Mouse (Mus musculus) midbrain, embryonic 10.5 days (tissue): ENCODE data around the gene Smoc1. TPM values are rescaled to one million over a fixed set of nuclear protein-coding genes. Genes with fewer than 3 reads are reported as not detected.

Source experiments
- DNase-seq: peaks from one replicate; pipeline ENCODE4 v3.0.0-alpha.2; 2017; ENCODE audit warnings: low spot score
- H3K27ac ChIP-seq: fragments of 300-500 bp; sonication (generic); replicated peaks from 2 replicates; pipeline ENCODE4 v1.5.1; 2016; ENCODE audit warnings: mild to moderate bottlenecking
- H3K27me3 ChIP-seq: fragments of 300-500 bp; sonication (generic); 2 replicates; pipeline ENCODE4 v1.6.1; 2016; ENCODE audit warnings: low read depth, mild to moderate bottlenecking; ENCODE audit not compliant: poor library complexity, severe bottlenecking
- H3K36me3 ChIP-seq: fragments of 300-500 bp; sonication (generic); 2 replicates; pipeline ENCODE4 v1.6.1; 2016; ENCODE audit warnings: mild to moderate bottlenecking, moderate library complexity
- H3K4me1 ChIP-seq: fragments of 300-500 bp; sonication (generic); 2 replicates; pipeline ENCODE4 v1.6.1; 2016
- H3K4me3 ChIP-seq: fragments of 300-500 bp; sonication (generic); 2 replicates; pipeline ENCODE4 v1.5.1; 2016; ENCODE audit warnings: mild to moderate bottlenecking, moderate library complexity
- H3K9me3 ChIP-seq: fragments of 300-500 bp; sonication (generic); replicated peaks from 2 replicates; pipeline ENCODE4 v1.6.1; 2016; ENCODE audit warnings: mild to moderate bottlenecking
- WGBS: fragments of 180-500 bp; shearing (Covaris S2); methylation state at CpG from one replicate; pipeline ENCODE4 v1.1.7; 2016; 5-methylcytosine and 5-hydroxymethylcytosine counted together
- microRNA-seq: library from miRNA; unstranded; fragments of <30 nt; microRNA quantifications from one replicate; pipeline ENCODE4, GENCODE M21; 2017
- polyA plus RNA-seq: library from polyadenylated mRNA; unstranded; fragments of >200 nt; fragmentation: Nextera tagmentation; extraction: Ambion mirVana; gene quantifications from 2 replicates; pipeline ENCODE4 v1.2.1, GENCODE M21; 2016

The Smoc1 gene
- polyA plus RNA-seq, 1 experiment from 2014 or later: 13.9 TPM

DNA sequence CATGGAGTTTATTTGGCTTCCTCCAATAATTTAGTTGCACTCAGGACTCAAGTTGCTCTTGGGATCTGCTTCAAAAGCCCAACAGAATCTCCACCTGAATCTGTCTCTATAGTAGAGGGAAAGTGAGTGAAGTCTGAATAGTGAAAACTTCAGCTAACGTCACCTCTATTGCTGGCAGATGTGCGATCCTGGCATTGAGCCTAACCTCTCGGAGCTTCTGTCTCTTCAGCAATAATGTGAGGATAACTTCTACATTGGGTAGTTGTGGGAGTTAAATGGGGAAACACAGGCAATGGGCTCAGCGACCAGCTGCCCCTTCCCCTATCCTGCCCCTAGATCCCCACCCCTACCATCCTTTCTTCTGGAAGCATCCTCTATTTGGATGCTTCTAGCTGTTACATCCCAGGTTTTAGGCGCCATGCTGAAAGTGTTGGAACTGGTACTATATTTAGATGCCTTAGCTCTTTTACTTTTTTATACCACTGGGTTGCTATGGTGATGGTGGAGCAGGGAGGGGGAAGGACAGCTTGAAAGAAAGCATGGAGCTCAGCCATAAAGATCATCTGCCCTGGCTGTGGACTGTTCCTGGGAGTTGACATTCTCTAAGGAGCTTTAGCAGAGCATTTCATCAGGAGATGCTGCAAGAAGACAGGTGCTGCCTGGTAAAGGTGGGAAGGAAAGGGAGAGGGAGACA, 201.3 kb downstream of the Smoc1 start:
- H3K4me3 ChIP-seq: no peak overlapping the region
- H3K4me1 ChIP-seq: peaks cover 11% of the 10 kb centered on the region; the same call in 1 of the 2 replicates
- WGBS: 85% methylated on average over 5 of the region's 5 CpGs
- DNase-seq: no peak
- H3K27me3 ChIP-seq: no peaks in the 10 kb centered on the region
- no peaks in the 10 kb centered on the region for H3K36me3 ChIP-seq
- H3K27ac ChIP-seq: no peak overlapping the region
- no peaks in the 10 kb centered on the region for H3K9me3 ChIP-seq

DNA sequence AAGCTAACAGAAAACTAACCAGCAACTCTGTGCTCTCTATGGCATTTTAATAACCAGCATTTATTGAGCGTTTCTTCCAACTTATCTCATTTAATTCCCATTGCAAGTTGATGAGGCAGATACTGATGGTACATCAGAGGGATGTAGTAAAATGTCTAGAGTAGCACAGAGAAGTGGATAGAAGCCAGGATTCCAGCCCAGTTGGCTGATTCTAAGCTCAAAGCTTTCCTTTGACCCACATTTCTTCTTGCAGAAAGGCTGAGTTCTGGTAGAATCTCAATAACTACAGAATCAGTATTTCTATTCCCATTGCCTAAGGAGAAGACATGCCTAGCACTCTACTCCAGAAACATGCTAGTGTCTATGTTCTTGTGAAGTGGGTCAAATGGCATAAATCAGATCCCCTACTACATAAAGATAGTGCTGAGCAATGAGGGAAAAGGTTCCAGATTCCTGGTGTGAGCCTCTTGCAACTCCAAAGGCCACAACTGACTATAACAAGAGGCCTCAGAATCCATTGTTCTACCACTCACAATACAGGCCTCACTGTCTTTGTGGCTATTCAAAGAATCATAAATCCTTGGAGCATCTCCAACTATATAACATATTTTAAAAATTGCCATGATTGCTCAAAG, 207.3 kb downstream of the Smoc1 start:
- no peaks in the 10 kb centered on the region for H3K36me3 ChIP-seq
- no peaks in the 10 kb centered on the region for H3K4me1 ChIP-seq
- no peak overlapping the region for H3K27ac ChIP-seq
- H3K4me3 ChIP-seq: no peak overlapping the region
- DNase-seq: no peak
- no peaks in the 10 kb centered on the region for H3K27me3 ChIP-seq
- no peaks in the 10 kb centered on the region for H3K9me3 ChIP-seq
- 89% methylated on average over 1 of the region's 1 CpGs for WGBS

DNA sequence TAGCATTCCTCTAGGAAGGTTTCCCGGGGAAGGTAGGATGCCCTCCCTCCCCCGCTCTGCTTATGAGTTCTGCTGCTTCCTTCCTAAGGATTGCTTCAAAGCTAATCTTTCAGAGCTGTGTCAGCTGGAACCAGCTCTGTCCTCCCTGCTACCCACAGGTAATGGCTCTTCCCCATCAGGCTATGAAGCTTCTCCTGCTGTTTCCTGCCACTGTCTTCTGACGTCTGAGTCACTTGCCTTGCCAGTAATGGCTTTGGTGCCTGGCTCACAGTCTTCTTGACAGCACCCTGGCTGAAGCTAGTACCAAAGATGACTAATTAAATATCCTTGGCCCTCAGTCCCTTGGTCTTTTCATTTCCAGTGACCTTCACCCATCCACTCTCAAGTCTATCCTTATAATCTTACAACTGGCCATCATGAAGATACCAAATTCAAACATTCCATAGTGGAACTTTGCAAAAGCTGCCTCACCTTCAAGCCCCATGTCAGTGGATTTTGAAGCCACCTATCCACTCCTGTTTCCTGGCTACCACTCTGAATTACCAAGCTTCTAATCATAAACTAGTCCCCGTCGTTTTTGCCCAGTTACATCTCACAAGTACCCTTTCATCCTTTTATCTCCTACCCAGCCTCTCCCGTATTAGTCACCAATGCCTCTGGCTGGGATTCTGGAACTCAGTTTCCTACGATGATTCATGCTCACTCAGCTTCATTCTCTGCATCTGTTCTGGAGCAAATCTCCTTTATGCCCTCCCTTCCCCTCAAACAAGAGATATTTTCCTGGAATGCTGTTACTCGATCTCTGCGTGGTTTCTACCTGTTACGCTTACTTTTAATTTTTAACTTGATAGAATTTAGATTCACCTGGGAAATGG, 209.1 kb downstream of the Smoc1 start:
- Histone ChIP-seq H3K4me1 (no peaks in the 10 kb centered on the region), H3K27ac (no peak overlapping the region), H3K36me3 (no peaks in the 10 kb centered on the region), H3K4me3 (no peak overlapping the region), H3K27me3 (no peaks in the 10 kb centered on the region), H3K9me3 (no peaks in the 10 kb centered on the region)
- no peak for DNase-seq
- WGBS: 90% methylated on average over 10 of the region's 10 CpGs

Small RNA genes within 50 kb of the gene (microRNA-seq; reads per million reads assigned to microRNA genes)
- gene Mir3067: 20.0 reads per million, percentile 30 among the genes with 10 or more reads in this experiment

Other genes starting within 250 kb of the Smoc1 start
- 13.9 and 16.6 TPM in 2 replicates for gene Susd6, start 236.3 kb upstream of the Smoc1 start, polyA plus RNA-seq
- 505 and 561 TPM in 2 replicates for gene Srsf5, start 81.3 kb upstream of the Smoc1 start, polyA plus RNA-seq
- gene Slc10a1, start 58.1 kb upstream of the Smoc1 start, polyA plus RNA-seq: 0.32 and 0.70 TPM in 2 replicates